Mouse (Mus musculus) small intestine, adult 2 months (tissue): ENCODE results near the gene Serpina1d.
"Not testable (repeated sequence)": the region's sequence is repeated elsewhere in the genome, so short reads cannot be mapped to it uniquely, and the experiment has no call there.

Experiments
- CTCF ChIP-seq: fragments of 200-500 bp; IDR thresholded peaks from 2 replicates; pipeline ENCODE4 v1.5.1; 2012; ENCODE audit warnings: low read depth, mild to moderate bottlenecking, control low read depth, inconsistent platforms, low read length, moderate library complexity, mixed read lengths; ENCODE audit not compliant: insufficient replicate concordance, insufficient read length; ENCODE audit errors: extremely low read depth
- POLR2A ChIP-seq: fragments of 200-500 bp; IDR thresholded peaks from 2 replicates; pipeline ENCODE4 v1.6.1; 2012; ENCODE audit warnings: low read depth, mild to moderate bottlenecking, control low read depth, inconsistent platforms, low read length, moderate library complexity

DNA sequence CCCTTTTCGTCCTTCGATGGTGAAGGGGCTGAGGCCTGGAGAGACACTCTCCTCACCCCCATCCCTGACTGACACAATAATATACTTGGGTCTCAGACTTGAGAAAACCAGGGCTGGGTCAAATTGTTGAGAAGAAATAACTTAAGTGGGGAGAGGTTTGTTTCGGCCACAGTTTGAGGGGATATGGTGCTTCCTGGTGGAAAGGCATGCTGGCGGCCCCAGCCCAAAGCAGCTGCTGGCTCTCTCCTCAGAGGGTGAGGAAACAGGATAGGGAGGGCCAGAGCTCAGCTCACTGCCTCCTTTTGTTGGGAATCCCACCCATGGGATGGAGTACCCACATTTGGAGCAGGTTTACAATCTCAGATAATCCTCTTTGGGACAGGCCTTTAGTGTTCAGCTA, 37.8 kb downstream of the Serpina1d start:
- not testable (repeated sequence) for TF ChIP-seq CTCF, POLR2A
